Mouse (Mus musculus) hindbrain, embryonic 11.5 days (tissue): ENCODE data around the gene Cyp2w1. TPM values are rescaled to one million over a fixed set of nuclear protein-coding genes. Genes with fewer than 3 reads are reported as not detected.
A peak's percentile ranks its signal among the peaks of the same experiment; 100 is the strongest.

Experiments
- ATAC-seq: fragments of 200-750 bp; cut with Nextera tagmentation; 2 replicates; pipeline ENCODE4 v1.8.0; 2017; ENCODE audit warnings: mild to moderate bottlenecking, moderate TSS enrichment, moderate library complexity; ENCODE audit not compliant: low FRiP score
- DNase-seq: peaks from one replicate; pipeline ENCODE4 v3.0.0-alpha.2; 2015; ENCODE audit warnings: low spot score
- H3K27ac ChIP-seq: fragments of 300-500 bp; sonication (generic); 2 replicates; pipeline ENCODE4 v1.5.1; 2014; ENCODE audit warnings: mild to moderate bottlenecking, low read depth, low read length
- H3K27me3 ChIP-seq: fragments of 300-500 bp; sonication (generic); 2 replicates; pipeline ENCODE4 v1.6.1; 2014; ENCODE audit warnings: mild to moderate bottlenecking, low read length, moderate library complexity, mixed read lengths; ENCODE audit not compliant: control insufficient read depth, insufficient read depth
- H3K36me3 ChIP-seq: fragments of 300-500 bp; sonication (generic); 2 replicates; pipeline ENCODE4 v1.6.1; 2014; ENCODE audit warnings: mild to moderate bottlenecking, low read length, moderate library complexity, mixed read lengths; ENCODE audit not compliant: control insufficient read depth, insufficient read depth
- H3K4me1 ChIP-seq: fragments of 300-500 bp; sonication (generic); replicated peaks from 2 replicates; pipeline ENCODE4 v1.6.1; 2014; ENCODE audit warnings: low read length, mixed read lengths; ENCODE audit not compliant: control insufficient read depth, insufficient read depth
- H3K4me2 ChIP-seq: fragments of 300-500 bp; sonication (generic); replicated peaks from 2 replicates; pipeline ENCODE4 v1.6.1; 2014; ENCODE audit warnings: mild to moderate bottlenecking, low read depth, low read length
- H3K4me3 ChIP-seq: fragments of 300-500 bp; sonication (generic); 2 replicates; pipeline ENCODE4 v1.5.1; 2014; ENCODE audit warnings: low read depth, low read length
- H3K9ac ChIP-seq: fragments of 300-500 bp; sonication (generic); 2 replicates; pipeline ENCODE4 v1.6.1; 2014; ENCODE audit warnings: low read depth, low read length
- H3K9me3 ChIP-seq: fragments of 300-500 bp; sonication (generic); 2 replicates; pipeline ENCODE4 v1.6.1; 2016; ENCODE audit warnings: low read length; ENCODE audit not compliant: control insufficient read depth
- WGBS: fragments of 180-500 bp; shearing (Covaris S2); extraction: QIAGEN DNeasy Blood & Tissue Kit; methylation state at CpG from one replicate; pipeline ENCODE4 v1.1.7; 2014; 5-methylcytosine and 5-hydroxymethylcytosine counted together
- polyA plus RNA-seq: library from polyadenylated mRNA; unstranded; fragments of >200 nt; fragmentation: Nextera tagmentation; extraction: Ambion mirVana; gene quantifications from 2 replicates; pipeline ENCODE4 v1.2.1, GENCODE M21; 2014

Cyp2w1 gene
- polyA plus RNA-seq, 1 experiment from 2014 or later = not detected

GRCm38 (mm10) chr5:139364911-139365571, 12.6 kb downstream of the Cyp2w1 start:
- H3K4me3 ChIP-seq = no peak overlapping the region
- H3K36me3 ChIP-seq = no peaks in the 10 kb centered on the region
- WGBS = 32% methylated on average over 5 of the region's 5 CpGs
- no peak for DNase-seq
- no peaks in the 10 kb centered on the region; the same call in 1 of the 2 replicates for H3K27me3 ChIP-seq
- no peak overlapping the region; the same call in 1 of the 2 replicates for H3K9ac ChIP-seq
- no peaks in the 10 kb centered on the region; the same call in 1 of the 2 replicates for H3K4me1 ChIP-seq
- peak overlapping the region; percentile 48; the same call in 1 of the 2 replicates for H3K27ac ChIP-seq
- H3K9me3 ChIP-seq = no peaks in the 10 kb centered on the region
- no peak for ATAC-seq
- no peak overlapping the region for H3K4me2 ChIP-seq

- H3K9me3 ChIP-seq = no peaks in the 10 kb centered on the region
- no peak overlapping the region for H3K4me3 ChIP-seq
- no peaks in the 10 kb centered on the region; the same call in 1 of the 2 replicates for H3K27me3 ChIP-seq
- H3K4me1 ChIP-seq = no peaks in the 10 kb centered on the region; the same call in 1 of the 2 replicates
- H3K9ac ChIP-seq = no peak overlapping the region
- no peak overlapping the region for H3K4me2 ChIP-seq
- DNase-seq (no peak), ATAC-seq (no peak)
- WGBS = 95% methylated on average over 1 of the region's 1 CpGs
- no peak overlapping the region for H3K27ac ChIP-seq
- no peaks in the 10 kb centered on the region for H3K36me3 ChIP-seq
Observed at GRCm38 (mm10) chr5:139365827-139366226, 13.4 kb downstream of the Cyp2w1 start.

- ATAC-seq = no peak
- H3K4me3 ChIP-seq = no peak overlapping the region
- WGBS = 73% methylated on average over 11 of the region's 11 CpGs
- H3K4me1 ChIP-seq = peaks cover 2% of the 10 kb centered on the region; the same call in 1 of the 2 replicates
- no peaks in the 10 kb centered on the region for H3K9me3 ChIP-seq
- no peaks in the 10 kb centered on the region for H3K36me3 ChIP-seq
- no peak overlapping the region for H3K9ac ChIP-seq
- no peak for DNase-seq
- no peak overlapping the region for H3K4me2 ChIP-seq
- no peaks in the 10 kb centered on the region; the same call in 1 of the 2 replicates for H3K27me3 ChIP-seq
- no peak overlapping the region for H3K27ac ChIP-seq
Observed at GRCm38 (mm10) chr5:139366484-139366883, 14.1 kb downstream of the Cyp2w1 start.

GRCm38 (mm10) chr5:139367884-139368458, 15.6 kb downstream of the Cyp2w1 start:
- no peaks in the 10 kb centered on the region for H3K9me3 ChIP-seq
- no peaks in the 10 kb centered on the region for H3K36me3 ChIP-seq
- H3K4me1 ChIP-seq = peaks cover 4% of the 10 kb centered on the region; the same call in 1 of the 2 replicates
- no peak overlapping the region for H3K9ac ChIP-seq
- WGBS = 91% methylated on average over 4 of the region's 4 CpGs
- no peak overlapping the region for H3K4me2 ChIP-seq
- no peak for DNase-seq
- no peaks in the 10 kb centered on the region; the same call in 1 of the 2 replicates for H3K27me3 ChIP-seq
- no peak overlapping the region for H3K4me3 ChIP-seq
- H3K27ac ChIP-seq = no peak overlapping the region
- no peak for ATAC-seq

- ATAC-seq (no peak), DNase-seq (no peak)
- H3K9me3 ChIP-seq = no peaks in the 10 kb centered on the region
- H3K27ac ChIP-seq = no peak overlapping the region
- no peak overlapping the region for H3K4me3 ChIP-seq
- peaks cover 4% of the 10 kb centered on the region; the same call in 1 of the 2 replicates for H3K4me1 ChIP-seq
- no peaks in the 10 kb centered on the region; the same call in 1 of the 2 replicates for H3K27me3 ChIP-seq
- H3K36me3 ChIP-seq = no peaks in the 10 kb centered on the region
- 86% methylated on average over 11 of the region's 11 CpGs for WGBS
- H3K9ac ChIP-seq = no peak overlapping the region
- H3K4me2 ChIP-seq = no peak overlapping the region
Observed at GRCm38 (mm10) chr5:139368638-139369320, 16.4 kb downstream of the Cyp2w1 start.

- no peaks in the 10 kb centered on the region for H3K9me3 ChIP-seq
- DNase-seq = no peak
- no peak for ATAC-seq
- H3K9ac ChIP-seq = no peak overlapping the region
- peaks cover 4% of the 10 kb centered on the region; the same call in 1 of the 2 replicates for H3K4me1 ChIP-seq
- WGBS = 83% methylated on average over 6 of the region's 6 CpGs
- no peaks in the 10 kb centered on the region for H3K36me3 ChIP-seq
- no peak overlapping the region for H3K27ac ChIP-seq
- H3K4me2 ChIP-seq = no peak overlapping the region
- H3K27me3 ChIP-seq = no peaks in the 10 kb centered on the region
- H3K4me3 ChIP-seq = no peak overlapping the region
Observed at GRCm38 (mm10) chr5:139370336-139370735, 17.9 kb downstream of the Cyp2w1 start.

- ATAC-seq = no peak
- Histone ChIP-seq H3K4me3 (no peak overlapping the region), H3K4me2 (peak overlapping the region; percentile 88; the same call in 1 of the 2 replicates), H3K27me3 (no peaks in the 10 kb centered on the region), H3K9me3 (no peaks in the 10 kb centered on the region), H3K9ac (no peak overlapping the region; the same call in 1 of the 2 replicates), H3K27ac (no peak overlapping the region), H3K4me1 (peaks cover 4% of the 10 kb centered on the region; the same call in 1 of the 2 replicates), H3K36me3 (no peaks in the 10 kb centered on the region)
- no peak for DNase-seq
- 60% methylated on average over 5 of the region's 5 CpGs for WGBS
Observed at GRCm38 (mm10) chr5:139371118-139371517, 18.7 kb downstream of the Cyp2w1 start.

- peak overlapping the region; percentile 88 for H3K4me2 ChIP-seq
- DNase-seq = peak; percentile 95
- H3K27ac ChIP-seq = peak overlapping the region; percentile 53; the same call in 1 of the 2 replicates
- under 1% methylated on average over 38 of the region's 39 CpGs for WGBS
- H3K4me3 ChIP-seq = peak overlapping the region; percentile 51
- no peaks in the 10 kb centered on the region for H3K36me3 ChIP-seq
- H3K9ac ChIP-seq = peak overlapping the region; percentile 87
- H3K4me1 ChIP-seq = peaks cover 4% of the 10 kb centered on the region; the same call in 1 of the 2 replicates
- peak; percentile 92 for ATAC-seq
- no peaks in the 10 kb centered on the region for H3K27me3 ChIP-seq
- H3K9me3 ChIP-seq = no peaks in the 10 kb centered on the region
Observed at GRCm38 (mm10) chr5:139371631-139372401, 19.4 kb downstream of the Cyp2w1 start.
